Mouse (Mus musculus): Measurements from ENCODE around the gene Proca1. TPM values are rescaled to one million over a fixed set of nuclear protein-coding genes. Genes with fewer than 3 reads are reported as not detected.

The Proca1 gene
- polyA plus RNA-seq, 1 experiment from 2014 or later, result 1.3 TPM

DNA sequence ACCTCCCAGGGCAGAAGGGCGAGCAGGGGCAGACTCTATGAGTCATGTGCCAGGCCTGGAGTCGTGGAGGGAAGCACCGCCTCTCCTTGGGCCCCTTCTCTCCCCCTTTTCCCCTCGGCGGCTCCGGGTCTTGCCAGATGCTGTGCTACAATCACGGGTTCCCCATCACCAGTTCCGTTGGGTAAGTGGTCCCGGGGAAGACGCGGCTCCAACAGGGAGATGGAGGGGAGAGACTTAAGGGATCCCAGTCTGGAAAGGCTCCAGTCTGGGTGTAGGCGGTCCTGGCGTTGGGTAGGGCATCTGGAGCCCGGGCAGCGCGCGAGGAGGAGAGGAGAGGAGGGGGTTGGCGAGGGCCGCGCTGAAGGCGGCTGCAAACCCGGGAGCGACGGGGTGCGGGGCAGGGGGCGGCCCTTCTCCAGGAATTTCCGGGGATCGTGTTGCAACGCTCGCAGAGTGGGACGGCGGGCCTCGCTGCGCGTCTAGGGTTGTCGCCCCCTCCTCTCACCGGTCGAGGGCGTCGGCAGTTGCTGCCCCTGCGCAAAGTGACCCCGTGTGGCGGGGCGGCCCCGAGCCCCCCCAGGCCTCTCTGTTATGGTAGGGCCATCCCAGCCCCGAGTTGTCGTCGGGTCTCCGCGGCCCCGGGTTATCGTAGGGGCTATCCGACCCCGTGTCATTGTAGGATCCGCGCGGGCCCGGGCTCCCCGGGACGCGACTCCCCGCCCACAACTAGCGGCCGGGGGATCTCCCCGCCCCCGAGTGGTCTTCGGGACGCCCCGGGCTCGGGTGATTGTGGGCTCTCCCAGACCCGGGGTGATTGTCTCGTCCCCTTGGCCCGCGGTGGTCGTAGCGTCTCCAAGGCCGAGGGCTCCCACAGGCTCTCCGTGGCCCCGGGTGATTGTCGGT lies 4.6 kb upstream of the Proca1 start, which contains the start of gene Rab34:
Gene Rab34 (plus strand): TSS at position 100 of the 903 bp plus-strand sequence.
- H3K27ac ChIP-seq (replicated peaks), result peak within 1 kb of the TSS; percentile 98
- peak within 1 kb of the TSS; percentile 56 for H3K4me2 ChIP-seq (replicated peaks)
- peak; percentile 76 for ATAC-seq (replicated peaks)
- H3K4me3 ChIP-seq, result peak within 1 kb of the TSS; percentile 80
- no peaks in the 10 kb centered on the region for H3K9me3 ChIP-seq
- peaks cover 26% of the 10 kb centered on the region for H3K4me1 ChIP-seq
- H3K36me3 ChIP-seq, result peaks cover 23% of the 10 kb centered on the region
- under 1% methylated on average over 75 of the region's 80 CpGs for WGBS
- H3K27me3 ChIP-seq, result no peaks in the 10 kb centered on the region
- peak within 1 kb of the TSS; percentile 80 for H3K9ac ChIP-seq (replicated peaks)

DNA sequence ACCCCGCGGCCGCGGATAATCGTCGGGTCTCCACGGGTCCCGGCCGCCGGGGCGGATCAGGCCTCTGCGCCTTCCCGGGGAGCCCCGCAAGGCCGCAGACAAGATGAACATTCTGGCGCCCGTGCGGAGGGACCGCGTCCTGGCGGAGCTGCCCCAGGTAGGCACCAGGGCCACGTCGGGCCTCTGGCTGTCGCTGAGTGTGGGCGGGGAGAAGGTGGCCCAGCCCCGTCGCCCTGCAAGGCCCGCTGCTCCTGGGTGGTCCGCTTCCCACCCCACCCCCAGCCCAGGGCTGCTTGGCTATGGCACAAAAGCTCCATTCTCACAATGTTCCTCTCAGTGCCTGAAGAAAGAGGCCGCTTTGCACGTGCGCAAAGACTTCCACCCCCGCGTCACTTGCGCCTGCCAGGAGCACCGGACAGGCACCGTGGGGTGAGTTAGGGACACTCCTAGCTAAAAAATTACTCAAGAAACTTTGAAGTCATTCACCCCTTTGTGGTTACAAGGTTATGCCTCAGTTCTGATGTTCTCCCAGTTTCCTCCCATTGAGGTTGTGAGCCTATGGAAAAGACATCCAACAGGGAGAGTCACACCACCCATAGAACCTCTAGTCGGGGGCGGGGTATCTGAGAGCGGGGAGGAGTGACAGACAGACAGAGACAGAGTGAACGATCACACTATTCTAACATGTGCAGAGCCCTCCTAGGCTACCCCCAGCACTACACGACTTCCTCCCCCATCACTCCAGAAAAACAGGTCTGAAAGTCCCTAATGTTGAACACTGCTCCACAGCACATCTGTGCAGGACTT lies 3.8 kb upstream of the Proca1 start:
- H3K4me3 ChIP-seq, result peak overlapping the region; percentile 80
- H3K36me3 ChIP-seq, result peaks cover 24% of the 10 kb centered on the region
- under 1% methylated on average over 42 of the region's 42 CpGs for WGBS
- no peaks in the 10 kb centered on the region for H3K9me3 ChIP-seq
- H3K27me3 ChIP-seq, result no peaks in the 10 kb centered on the region
- peak overlapping the region; percentile 80 for H3K9ac ChIP-seq (replicated peaks)
- peak overlapping the region; percentile 56 for H3K4me2 ChIP-seq (replicated peaks)
- peak overlapping the region; percentile 98 for H3K27ac ChIP-seq (replicated peaks)
- peaks cover 20% of the 10 kb centered on the region for H3K4me1 ChIP-seq
- ATAC-seq (replicated peaks), result peak; percentile 76

DNA sequence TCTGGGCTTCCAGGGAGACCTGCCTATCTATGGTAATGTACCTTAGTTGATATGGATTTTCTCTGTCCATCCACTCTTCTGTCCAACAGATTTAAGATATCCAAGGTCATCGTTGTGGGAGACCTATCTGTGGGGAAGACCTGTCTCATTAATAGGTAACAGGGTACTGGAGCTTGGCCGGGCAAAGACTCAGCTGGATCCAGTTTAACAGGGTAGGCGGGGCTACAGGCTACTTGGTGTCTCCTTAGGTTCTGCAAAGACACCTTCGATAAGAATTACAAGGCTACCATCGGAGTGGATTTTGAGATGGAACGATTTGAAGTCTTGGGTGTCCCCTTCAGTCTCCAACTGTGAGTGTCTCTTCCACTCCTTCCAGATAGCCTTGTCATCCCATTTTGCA lies 3.2 kb upstream of the Proca1 start:
- 72% methylated on average over 6 of the region's 6 CpGs for WGBS
- Histone ChIP-seq H3K4me2 (replicated peaks) (peak overlapping the region; percentile 56), H3K27me3 (no peaks in the 10 kb centered on the region), H3K9me3 (no peaks in the 10 kb centered on the region), H3K27ac (replicated peaks) (peak overlapping the region; percentile 98), H3K4me3 (peak overlapping the region; percentile 80), H3K9ac (replicated peaks) (peak overlapping the region; percentile 80; the same call in 1 of the 2 replicates), H3K36me3 (peaks cover 24% of the 10 kb centered on the region), H3K4me1 (peaks cover 26% of the 10 kb centered on the region)
- no peak for ATAC-seq (replicated peaks)

DNA sequence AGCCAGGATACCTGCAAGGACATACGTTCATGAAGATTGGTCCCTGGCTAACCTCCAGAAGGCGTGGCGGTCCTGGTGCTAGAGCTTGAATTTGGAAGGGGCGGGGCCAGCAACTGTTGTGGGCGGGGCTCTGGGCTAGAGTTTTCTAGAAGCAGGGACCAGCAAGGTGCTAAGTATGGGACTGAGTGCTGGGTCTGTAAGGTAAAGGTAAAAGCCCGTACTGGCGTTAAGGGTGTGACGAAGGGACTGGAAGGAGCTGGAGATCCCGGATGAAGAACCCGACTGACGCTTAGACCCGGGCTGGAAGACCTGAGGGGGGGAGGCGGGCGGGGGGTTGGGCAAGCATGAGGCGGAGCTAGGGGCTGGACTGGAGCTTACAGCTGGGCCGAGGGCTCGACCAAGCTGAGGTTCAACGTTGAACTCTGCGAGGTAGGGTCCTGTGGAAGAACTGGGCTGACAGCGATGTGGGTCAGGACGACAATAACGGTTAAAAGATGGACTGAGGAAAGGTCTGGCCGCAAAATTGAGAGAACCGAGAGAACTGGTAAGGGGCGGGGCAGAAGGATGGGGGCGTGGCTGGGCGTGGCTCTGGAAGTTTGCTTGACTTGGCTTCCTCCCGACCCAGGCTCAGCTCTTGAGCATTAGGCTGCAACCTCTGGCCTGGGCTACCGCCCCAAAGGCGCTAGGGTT lies 1.4 kb downstream of the Proca1 start:
- peak overlapping the region; percentile 34 for H3K4me2 ChIP-seq (replicated peaks)
- H3K4me1 ChIP-seq, result peaks cover 16% of the 10 kb centered on the region
- H3K9ac ChIP-seq (replicated peaks), result no peak overlapping the region; the same call in 1 of the 2 replicates
- H3K27ac ChIP-seq (replicated peaks), result no peak overlapping the region
- ATAC-seq (replicated peaks), result peak; percentile 36
- peak overlapping the region; percentile 30 for H3K4me3 ChIP-seq
- 3% methylated on average over 30 of the region's 30 CpGs for WGBS
- no peaks in the 10 kb centered on the region for H3K27me3 ChIP-seq
- no peaks in the 10 kb centered on the region for H3K9me3 ChIP-seq
- H3K36me3 ChIP-seq, result peaks cover 24% of the 10 kb centered on the region

DNA sequence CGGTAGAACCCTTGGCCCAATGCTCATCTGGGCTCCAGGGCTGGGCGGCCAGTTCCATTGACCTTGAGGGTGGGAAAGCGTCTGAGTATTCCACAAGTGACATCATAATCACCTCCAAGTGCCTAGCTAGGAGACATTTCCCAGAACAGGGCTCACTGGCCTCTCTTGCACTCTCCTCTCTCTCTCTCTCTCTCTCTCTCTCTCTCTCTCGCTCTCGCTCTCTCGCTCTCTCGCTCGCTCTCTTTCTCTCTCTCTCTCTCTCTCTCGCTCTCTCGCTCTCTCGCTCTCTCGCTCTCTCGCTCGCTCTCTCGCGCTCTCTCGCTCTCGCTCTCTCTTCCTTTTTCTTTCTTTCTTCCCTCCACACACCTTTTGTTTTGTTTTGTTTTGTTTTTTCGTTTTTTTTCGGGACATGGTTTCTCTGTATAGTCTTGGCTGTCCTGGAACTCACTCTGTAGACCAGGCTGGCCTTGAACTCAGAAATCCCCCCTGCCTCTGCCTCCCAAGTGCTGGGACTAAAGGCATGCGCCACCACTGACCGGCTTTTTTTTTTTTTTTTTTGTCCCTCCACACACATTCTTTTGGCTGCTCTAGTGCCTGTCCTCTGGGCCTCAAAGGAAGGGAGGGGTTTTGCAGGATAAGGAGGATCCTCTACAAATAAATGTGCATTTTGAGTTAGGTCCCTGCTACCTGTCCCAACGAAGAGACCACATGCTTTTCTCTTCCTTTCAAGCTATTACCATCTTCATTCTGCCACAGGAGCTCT lies 2.1 kb downstream of the Proca1 start:
- no peak; the same call in 1 of the 2 replicates for ATAC-seq (replicated peaks)
- Histone ChIP-seq H3K27me3 (no peaks in the 10 kb centered on the region), H3K36me3 (peaks cover 24% of the 10 kb centered on the region), H3K27ac (replicated peaks) (no peak overlapping the region), H3K9me3 (no peaks in the 10 kb centered on the region), H3K9ac (replicated peaks) (no peak overlapping the region), H3K4me3 (peak overlapping the region; percentile 30), H3K4me1 (peaks cover 9% of the 10 kb centered on the region), H3K4me2 (replicated peaks) (peak overlapping the region; percentile 34)
- 62% methylated on average over 23 of the region's 23 CpGs for WGBS

DNA sequence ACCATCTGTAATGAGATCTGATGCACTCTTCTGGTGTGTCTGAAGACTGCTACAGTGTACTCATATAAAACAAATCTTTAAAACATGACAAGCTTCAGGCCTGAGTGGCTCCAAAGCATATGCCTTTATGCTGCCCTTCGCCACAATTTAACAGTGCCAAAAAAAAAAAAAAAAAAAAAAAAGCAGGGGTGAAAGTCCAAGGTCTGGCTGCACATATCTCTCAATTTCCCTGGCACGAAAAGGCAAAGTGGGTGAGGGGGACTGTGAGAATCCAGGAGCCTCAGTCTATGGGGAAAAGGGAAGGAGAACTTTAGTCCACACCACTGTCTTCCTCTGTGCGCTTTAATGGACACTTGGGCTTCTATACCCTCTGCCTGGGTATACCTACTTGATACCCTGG lies 9.2 kb downstream of the Proca1 start:
- Histone ChIP-seq H3K36me3 (peaks cover 18% of the 10 kb centered on the region), H3K4me2 (replicated peaks) (no peak overlapping the region), H3K27ac (replicated peaks) (no peak overlapping the region), H3K27me3 (no peaks in the 10 kb centered on the region), H3K9ac (replicated peaks) (no peak overlapping the region), H3K4me1 (no peaks in the 10 kb centered on the region), H3K4me3 (no peak overlapping the region), H3K9me3 (no peaks in the 10 kb centered on the region)
- no peak for ATAC-seq (replicated peaks)
- 93% methylated on average over 3 of the region's 3 CpGs for WGBS

DNA sequence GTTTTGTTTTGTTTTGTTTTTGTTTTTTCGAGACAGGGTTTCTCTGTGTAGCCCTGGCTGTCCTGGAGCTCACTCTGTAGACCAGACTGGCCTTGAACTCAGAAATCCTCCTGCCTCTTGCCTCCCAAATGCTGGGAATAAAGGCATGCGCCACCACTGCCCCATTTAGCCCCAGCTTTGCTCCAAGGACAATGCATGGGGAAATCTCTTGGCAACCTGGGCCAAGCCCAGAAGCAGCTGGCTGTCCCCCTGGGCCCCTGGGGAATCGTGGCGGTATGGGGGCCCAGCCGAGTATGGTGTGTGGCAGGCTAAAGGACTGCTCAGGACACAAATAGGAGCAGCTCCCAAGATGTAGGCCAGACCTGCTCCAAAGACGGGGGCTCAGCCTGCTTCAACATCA lies 11.1 kb downstream of the Proca1 start:
- WGBS, result 73% methylated on average over 6 of the region's 6 CpGs
- no peak for ATAC-seq (replicated peaks)
- Histone ChIP-seq H3K27ac (replicated peaks) (no peak overlapping the region), H3K9me3 (no peaks in the 10 kb centered on the region), H3K27me3 (no peaks in the 10 kb centered on the region), H3K4me1 (no peaks in the 10 kb centered on the region), H3K9ac (replicated peaks) (no peak overlapping the region), H3K36me3 (peaks cover 37% of the 10 kb centered on the region), H3K4me3 (no peak overlapping the region), H3K4me2 (replicated peaks) (no peak overlapping the region)

DNA sequence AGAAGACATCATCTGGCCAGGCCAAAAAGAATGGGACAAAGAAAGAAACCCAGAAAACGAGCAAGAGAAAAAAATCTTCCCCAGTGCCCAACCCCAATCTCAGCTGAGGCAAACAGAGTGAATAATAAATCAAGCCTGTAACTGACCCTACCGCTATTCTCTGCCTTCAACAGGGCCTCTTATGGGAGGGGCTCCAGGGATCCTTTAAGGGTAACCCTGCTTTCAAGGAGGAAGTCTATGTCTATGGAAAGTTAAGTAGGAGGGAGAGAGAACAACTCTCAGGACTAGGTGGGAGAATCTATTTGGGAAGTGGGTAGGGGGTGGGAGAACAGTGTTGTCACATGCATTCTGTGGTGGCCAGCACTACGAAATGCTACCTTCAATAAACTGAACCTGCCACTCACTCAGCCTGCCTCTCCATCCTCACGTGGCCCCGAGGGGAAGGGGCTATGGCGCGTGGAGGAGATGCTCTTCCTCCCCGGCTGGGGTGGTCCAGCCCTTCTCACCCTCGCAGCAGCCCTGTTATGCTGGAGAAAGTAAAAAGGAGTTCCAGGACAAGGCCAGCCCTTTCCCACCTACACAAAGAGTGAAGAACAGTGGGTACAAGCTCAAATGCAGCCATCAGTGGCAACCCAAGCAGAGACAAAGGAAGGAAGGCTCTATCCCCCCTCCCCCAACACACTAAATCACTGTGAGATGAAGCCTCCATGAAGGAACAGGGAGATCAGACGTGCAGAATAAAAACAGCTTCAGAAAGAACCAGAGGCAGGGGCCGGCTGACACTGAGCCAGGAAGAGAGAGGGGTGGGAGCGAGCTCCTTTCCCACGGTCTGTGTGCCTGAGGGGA lies 12.4 kb downstream of the Proca1 start:
- Histone ChIP-seq H3K27ac (replicated peaks) (no peak overlapping the region), H3K27me3 (no peaks in the 10 kb centered on the region), H3K9me3 (no peaks in the 10 kb centered on the region), H3K4me3 (no peak overlapping the region), H3K9ac (replicated peaks) (no peak overlapping the region), H3K4me1 (no peaks in the 10 kb centered on the region), H3K36me3 (peaks cover 50% of the 10 kb centered on the region), H3K4me2 (replicated peaks) (no peak overlapping the region)
- WGBS, result 67% methylated on average over 13 of the region's 13 CpGs
- no peak for ATAC-seq (replicated peaks)

DNA sequence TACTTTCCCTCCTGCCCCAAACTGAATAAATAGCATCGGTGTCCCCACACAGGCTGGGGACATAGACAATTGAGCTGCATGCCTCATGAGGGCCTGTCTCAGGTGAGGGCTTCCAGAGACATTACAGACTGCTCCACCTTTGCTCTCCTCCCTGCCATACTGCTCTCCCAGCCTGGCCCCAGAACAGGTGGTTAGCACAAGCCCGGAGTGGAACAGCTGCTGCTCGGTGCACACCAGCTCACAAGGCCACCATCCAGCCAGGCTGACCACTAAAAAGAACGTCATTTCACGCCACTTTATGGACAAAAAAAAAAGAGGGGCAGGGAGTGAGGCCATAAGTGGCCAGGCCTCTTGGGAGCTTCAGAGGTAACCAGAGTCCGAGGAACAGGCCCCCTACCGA lies 14.0 kb downstream of the Proca1 start:
- Histone ChIP-seq H3K36me3 (peaks cover 66% of the 10 kb centered on the region), H3K9ac (replicated peaks) (no peak overlapping the region), H3K27ac (replicated peaks) (no peak overlapping the region), H3K9me3 (no peaks in the 10 kb centered on the region), H3K4me1 (no peaks in the 10 kb centered on the region), H3K27me3 (no peaks in the 10 kb centered on the region), H3K4me3 (no peak overlapping the region), H3K4me2 (replicated peaks) (no peak overlapping the region)
- WGBS, result 90% methylated on average over 7 of the region's 7 CpGs
- ATAC-seq (replicated peaks), result no peak

DNA sequence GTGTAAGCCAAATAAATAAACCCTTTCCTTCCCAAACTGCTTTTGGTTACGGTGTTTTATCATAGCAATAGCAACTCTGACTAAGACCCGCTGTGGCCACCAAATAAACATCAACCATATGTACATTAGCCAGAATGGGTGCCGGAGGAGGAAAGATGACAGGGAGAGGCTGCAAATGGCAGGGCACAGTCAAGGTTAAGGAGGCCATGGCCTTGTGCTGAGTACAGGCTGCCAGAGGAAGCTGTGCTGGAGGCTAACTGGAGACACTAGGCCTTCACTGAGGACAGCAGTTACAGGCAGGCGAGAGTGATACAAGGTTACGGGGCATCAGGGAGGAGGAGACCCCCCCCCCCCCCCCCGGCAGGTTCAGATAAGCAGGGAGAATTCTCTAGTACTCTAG lies 16.7 kb downstream of the Proca1 start:
- Histone ChIP-seq H3K36me3 (peaks cover 89% of the 10 kb centered on the region), H3K27ac (replicated peaks) (no peak overlapping the region), H3K9ac (replicated peaks) (no peak overlapping the region), H3K4me3 (no peak overlapping the region), H3K4me1 (no peaks in the 10 kb centered on the region), H3K27me3 (no peaks in the 10 kb centered on the region), H3K9me3 (no peaks in the 10 kb centered on the region), H3K4me2 (replicated peaks) (no peak overlapping the region)
- WGBS, result 95% methylated on average over 6 of the region's 6 CpGs
- ATAC-seq (replicated peaks), result no peak

All from forebrain, embryonic 15.5 days (tissue).